Mouse (Mus musculus) layer of hippocampus, adult 9-11 months (tissue): Measurements from ENCODE around the gene Ntn5.
A peak's percentile ranks its signal among the peaks of the same experiment; 100 is the strongest.

Source experiments
- DNase-seq: peaks from one replicate; pipeline ENCODE4 v3.0.0; 2022

Ntn5 gene

DNA sequence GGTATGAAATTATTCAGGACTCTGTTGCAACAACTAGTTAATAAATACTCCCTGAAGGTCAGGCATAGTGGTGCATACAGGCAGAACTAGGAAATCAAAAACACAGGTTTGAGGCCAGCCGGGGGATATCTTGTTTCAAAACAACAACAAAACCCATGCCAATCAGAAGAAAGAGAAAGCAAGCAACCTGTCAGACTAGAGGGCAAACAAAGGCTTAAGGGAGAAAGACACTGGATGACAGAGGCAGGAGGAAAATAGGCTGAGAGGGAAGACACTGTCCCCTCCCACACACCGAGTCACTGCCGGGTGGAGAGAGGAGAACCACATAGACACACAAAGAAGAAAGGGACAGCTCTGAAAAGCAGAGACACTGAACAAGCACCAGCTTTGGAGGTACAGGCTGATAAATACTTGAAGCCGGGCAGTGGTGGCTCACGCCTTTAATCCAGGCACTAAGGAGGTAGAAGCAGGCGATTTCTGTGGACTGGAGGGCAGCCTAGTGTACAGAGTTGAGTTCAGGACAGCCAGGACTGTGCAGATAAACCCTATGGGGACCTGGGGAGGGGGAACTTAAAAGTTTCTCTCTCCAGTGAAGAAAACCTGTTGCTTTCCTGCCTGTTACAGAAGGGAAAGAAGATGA, 30.2 kb downstream of the Ntn5 start:
- DNase-seq: no peak

DNA sequence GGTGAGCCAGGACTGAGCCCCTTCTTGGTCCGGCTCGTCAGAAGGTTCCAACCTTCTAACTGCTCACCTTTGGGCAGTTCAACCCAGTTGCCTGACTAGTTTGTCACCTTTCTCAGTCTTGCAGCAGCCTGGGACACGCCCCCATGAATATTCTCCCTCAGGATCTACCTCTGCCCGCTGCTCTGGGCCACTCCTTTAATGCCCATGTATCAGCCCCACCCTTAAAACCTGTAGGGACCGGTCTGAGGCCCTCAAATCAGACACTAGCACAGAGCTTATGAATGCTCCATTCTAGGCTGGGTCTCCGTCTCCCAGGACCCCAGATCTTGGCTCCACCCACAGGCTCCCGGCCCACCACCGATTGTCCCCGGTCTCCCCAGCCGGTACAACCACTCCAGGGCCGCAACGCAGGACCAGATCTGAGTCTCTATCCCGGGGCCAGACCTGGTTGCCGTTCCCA, 30.8 kb downstream of the Ntn5 start:
- no peak for DNase-seq

DNA sequence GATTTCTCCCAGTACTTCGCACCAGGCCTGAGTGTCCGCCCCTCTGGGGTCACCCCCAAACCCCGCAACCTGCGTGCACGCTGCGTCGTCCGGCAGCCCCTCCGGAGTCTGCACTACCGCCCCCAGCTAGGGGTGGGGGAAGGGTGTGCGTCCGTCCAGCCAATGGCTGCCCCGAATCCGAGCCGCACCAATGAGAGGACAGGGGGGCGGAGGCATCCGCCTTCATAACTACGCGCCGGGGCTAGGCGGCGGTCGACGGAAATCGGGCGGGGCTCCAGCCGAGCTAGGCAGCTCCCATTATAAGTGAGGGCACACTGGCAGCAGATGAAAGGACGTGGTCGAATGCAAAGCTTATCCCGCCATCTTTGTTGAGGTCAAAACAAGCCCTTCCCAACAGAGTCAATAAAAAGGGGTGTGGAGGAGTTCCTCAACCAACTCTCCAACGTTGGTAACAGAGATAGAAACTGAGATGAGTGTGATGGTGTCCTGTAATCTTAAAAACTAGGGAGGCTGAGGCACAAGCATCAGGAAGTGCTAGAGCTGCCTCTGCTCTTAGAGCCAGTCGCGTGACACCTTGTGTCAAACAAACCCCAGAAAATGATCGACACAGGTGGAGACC, 31.4 kb downstream of the Ntn5 start, which contains the start of gene Rpl18:
TSS of gene Rpl18 (plus strand) at position 368 of the 619 bp plus-strand sequence.
- peak; percentile 99 for DNase-seq

DNA sequence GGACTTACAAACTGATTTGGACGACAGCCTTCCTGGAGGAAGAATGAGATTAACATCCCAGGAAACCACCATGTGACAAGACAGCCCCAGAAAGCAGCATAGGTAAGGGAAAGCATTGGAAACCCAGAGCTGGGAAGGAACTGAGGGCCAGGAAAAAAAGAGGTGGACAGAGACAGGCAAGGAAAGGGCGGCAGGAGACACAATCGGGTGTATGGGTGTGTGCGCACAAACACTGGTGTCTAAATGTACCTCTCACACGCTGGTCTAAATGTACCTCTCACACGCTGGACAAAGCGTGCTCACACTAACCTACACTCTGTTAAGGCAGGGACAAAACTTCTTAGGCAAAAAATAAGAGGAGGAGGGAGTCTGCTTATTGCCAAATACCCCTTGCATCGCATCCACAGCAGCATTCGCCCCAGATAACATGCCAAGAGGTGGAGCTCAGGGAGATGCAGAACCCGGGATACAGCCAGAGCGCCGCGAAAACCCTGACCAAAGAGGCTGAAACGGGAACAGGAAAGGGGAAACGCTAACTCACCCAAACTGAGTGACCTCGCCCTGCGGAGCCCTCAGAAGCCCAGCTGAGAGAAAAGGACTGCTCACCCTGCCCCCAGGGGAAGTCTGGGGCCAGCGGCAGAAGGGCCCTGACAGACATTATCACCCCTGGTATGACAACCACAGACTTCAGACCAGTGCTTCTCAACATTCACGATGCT, 32.1 kb downstream of the Ntn5 start:
- peak; percentile 63 for DNase-seq

DNA sequence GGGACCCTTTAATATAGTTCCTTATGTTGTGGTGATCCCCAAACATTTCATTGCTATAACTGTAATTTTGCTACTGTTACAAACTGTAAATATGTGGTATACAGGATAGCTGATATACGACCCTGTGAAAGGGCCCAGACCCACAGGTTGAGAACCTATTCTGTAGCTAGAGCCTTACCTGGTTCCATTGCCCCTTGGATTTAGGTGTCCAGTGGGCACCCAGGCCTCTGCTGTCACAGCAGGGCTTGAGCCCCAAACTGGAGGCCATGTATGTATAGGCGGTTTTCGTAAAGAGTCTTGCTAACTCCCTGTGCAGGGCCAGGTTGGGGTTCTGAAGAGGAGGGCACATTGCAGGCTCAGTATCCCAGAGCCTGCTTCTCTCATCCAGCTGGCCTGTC, 32.6 kb downstream of the Ntn5 start:
- no peak for DNase-seq

DNA sequence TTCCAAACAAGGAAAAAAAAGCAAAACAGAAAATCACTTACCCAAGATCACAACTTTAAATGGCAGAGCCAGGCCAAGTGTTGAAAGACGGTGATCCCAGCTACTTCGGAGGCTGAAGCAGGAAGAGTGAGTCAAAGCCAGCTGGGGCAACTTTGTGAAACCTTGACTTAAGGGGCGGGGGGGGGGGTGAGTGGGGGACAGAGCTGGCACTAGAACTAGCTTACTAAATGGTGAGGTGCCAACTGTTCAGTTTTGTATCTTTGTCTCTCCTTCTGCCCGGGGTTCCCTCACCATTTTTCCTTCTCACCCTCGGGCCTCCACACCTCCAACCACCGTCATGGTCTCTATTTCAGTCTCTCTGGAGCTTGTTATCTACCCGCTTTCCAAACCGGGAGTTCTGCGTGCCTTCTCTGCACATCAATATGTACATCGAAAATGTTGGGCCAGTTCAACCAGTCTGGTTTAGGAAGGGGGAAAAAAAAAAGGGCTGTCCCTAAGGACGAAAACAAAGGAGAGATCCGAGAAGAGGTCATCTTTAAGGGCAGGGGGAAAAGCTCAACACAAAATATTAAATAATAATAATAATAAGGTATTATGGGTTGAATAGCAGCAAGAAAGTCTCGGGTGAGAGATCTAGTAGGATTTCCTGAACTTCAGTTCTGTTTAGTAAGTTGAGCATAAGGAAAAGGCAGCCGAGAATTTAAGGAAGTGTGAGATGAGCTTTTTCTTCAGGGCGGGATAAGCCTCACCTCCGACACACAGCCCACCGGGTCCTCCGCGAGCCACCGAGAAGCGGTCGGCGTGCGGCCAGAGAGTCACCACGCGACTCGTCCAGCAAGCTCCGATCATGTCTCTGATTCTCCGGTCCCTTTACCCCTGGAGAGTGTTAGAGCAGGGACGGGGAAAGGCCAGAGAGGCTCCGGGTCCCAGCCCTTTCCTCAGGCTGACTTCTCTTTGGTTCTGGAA, 33.4 kb downstream of the Ntn5 start:
- no peak for DNase-seq

DNA sequence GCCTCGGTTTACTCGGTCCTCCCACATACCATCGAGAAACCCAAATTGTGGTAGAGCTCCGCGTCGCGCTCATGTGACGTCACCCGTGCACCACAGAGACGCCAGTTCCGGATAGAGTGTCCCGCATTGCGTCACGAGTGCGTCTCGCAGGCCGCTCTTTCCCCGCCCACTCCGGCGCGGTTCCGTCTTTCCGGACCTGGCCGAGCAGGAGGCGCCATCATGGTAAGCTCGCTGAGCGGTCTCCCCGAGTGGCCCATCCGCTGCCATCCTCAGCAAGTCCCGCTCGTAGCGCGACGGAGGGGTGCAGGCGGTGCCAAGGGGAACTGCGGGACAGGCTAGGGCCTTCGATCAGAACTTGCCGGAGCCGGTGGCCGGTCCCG, 34.1 kb downstream of the Ntn5 start, which contains the start of gene Sphk2:
TSS of gene Sphk2 (minus strand) at position 85 of the 380 bp plus-strand sequence.
- DNase-seq: peak; percentile 99

DNA sequence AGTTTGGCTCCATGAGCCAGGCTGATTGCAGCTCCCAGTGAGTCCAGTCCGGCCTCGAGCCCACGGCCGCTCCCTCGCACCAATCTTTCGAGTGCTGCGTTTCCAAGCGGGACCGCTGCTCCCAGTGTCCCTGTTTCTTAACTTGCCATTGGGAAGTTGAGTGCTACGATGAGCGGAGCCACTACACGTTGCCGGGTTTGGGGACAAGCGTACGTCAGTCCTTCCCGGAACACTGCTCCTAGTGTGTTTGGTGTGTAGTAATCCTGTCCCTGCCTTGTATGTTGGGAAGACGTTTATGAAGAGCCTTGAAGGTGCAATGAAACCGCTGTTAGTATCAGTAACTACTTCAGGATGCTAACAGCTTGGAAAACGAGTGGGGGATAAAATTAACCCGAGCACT, 34.5 kb downstream of the Ntn5 start:
- DNase-seq: no peak

DNA sequence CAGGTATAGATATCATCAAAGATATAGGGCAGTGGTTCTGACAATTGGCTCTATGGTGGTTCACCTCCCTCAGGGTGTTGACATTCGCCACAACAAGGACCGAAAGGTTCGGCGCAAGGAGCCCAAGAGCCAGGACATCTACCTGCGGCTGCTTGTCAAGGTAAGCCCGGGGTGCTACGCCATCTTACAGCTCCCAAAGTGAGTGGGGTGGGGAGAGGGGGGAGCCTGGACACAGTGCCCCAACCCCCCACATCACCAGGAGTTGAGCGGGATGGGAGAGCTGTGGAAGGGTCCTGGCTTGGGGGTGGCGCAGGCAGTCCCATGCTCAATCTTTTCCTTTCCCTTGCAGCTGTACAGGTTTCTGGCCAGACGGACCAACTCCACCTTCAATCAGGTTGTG, 35.4 kb downstream of the Ntn5 start:
- DNase-seq: no peak

DNA sequence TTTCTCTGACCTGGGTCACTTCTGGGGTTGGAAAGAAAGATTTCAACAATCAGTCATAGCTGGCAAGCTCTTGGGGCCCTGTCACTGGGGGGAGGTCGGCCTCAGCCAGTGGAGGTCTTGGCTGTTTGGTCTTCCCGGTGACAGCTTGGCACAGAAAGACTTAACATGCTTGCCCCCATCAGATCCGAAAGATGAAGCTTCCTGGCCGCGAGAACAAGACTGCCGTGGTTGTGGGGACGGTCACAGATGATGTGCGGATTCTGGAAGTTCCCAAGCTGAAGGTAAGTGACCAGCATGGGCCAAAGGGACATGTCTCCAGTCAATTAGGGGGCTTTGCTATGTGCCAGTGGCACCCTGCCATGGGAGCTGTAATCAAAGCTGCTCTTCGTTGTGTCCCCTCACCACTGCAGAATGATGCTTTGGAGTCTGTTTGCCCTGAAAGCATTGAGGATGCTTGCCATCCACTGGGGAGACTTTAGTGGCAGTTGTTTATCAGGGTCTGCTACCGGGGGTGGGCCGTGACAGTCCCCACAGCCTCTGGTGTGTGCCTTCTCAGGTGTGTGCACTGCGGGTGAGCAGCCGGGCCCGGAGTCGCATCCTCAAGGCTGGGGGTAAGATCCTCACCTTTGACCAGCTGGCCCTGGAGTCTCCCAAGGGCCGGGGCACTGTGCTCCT, 36.1 kb downstream of the Ntn5 start:
- DNase-seq: no peak

DNA sequence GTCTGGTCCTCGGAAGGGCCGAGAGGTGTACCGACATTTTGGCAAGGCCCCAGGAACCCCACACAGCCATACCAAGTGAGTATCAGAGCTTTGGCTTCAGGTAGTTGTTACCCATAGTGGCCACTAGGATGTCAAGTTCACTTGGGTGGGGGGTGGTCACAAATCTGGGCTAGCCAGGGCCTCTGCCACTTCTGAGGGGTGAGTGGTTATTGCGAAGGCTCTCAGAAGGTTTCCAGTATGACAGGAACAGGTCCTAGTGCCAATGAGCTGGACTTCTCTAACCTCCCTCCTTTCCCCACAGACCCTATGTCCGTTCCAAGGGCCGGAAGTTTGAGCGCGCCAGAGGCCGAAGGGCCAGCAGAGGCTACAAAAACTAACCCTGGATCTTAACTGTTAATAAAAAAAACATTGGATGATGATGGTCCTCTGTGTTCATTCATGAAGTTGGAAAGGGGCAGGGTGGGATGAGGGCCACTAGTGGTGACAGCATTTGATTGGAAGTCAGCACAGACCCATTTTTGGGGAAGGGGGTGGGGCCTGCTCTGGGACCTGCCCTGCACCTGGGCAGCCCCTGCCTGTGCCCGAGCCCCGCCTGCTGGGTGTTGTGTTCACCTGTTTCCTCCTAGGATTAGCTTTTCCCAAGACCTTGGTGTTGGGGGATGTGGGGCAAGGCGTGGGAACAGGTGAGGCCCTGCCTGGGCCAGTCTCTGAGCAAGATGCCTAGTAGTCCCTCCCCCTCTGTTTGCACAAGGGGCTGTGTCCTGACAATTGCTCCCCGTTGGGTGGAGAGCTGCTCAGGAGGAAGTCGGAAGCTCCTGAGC, 36.8 kb downstream of the Ntn5 start, which contains the start of gene Fam83e:
TSS of gene Fam83e (plus strand) at position 800 of the 821 bp plus-strand sequence.
- no peak for DNase-seq

DNA sequence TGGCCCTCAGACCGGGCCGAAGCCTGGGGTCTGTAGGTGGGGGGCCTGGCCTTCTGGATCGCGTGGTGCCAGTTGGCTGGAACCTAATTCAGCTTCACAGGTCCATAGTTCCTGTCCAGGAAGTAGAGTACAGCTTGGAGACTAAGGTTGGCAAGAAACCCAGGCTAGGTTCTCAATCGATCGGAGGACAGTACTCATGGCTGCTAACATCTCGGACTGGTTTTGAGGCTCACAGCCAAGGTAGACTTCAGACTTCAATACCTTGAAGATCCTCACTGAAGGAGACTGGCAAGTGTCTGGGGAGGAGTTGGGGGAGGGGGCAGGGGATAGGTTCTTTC, 37.4 kb downstream of the Ntn5 start:
- no peak for DNase-seq

DNA sequence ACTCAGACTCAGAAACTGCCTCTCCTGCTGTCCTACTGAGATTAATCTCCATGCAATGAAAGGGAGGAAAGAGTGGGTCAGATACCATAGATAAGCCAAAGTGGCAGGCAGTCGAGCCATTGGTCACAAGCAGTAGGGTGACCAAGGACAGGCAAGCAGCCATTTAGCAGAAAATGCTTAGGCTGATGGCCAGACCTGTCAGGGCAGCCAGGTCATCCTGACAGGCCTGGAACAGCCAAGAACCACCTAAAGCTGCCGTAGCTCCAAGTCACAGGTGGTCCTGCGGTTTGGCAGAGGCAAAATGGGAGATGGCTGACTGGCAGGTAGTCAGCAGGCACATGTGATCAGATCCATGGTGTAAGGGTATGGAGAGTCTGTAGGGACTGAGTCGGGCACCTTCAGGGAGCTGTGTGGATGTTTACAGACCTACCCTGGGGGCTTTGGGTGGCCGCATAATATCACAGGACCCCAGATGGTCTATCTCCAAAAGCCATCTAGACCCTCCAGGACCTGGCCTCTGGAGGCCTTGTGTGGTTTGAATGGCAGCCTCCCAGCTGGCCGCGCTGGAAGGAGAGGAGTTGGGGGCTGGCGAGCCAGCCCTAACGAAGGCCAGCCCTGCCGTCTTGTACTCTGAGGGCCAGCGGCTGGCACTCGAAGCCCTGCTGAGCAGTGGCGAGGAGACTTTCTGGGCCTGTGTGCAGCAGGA, 38.0 kb downstream of the Ntn5 start:
- DNase-seq: no peak

DNA sequence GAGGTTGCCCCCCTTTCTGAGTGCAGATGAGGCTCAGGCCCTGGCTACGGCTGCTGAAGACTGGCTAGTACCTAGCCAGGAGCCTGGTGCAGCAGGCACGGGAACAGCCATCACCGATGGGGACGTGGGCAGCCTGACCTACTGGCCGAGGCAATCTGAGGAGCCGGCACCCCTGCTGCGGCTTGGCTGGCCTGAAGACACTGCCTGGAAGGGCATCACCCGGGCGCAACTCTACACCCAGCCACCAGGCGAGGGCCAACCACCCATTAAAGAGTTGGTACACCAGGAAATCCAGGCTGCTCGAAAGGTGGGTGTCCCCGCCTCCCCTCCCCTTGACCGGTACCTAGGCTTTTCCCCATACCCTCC, 38.5 kb downstream of the Ntn5 start:
- DNase-seq: no peak

DNA sequence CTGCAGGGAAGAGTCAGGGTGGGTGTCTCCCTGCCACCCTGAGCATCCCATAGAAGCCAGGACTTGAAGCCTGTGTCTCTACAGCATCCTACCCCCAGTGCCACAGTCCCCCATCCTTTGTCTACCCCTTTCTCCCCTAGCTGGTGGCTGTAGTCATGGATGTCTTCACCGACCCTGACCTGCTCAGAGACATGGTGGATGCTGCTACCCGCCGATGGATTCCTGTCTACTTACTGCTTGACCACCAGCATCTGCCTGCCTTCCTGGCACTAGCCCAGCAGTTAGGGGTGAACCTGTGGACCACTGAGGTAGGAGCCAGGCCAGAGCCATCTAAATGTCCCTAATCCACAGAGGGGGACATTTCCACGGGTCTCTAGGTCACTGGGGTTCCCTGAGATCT, 39.5 kb downstream of the Ntn5 start:
- DNase-seq: no peak

DNA sequence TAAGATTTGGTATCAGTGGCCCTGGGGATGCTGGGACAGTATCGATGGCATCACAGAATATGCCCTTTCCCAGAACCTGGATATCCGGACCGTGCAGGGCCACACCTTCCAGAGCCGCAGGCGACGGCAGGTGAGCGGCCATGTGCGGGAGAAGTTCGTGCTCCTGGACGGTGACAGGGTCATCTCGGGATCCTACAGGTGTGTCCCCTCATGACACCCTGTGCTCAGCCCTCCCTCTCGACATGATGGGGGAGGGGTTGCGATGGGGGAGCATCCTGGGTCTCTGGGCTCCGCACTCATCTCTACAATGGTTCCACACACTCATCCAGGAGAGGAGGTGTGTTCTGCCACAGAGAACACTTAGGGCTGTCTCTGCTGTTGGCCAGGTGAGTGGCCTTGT, 40.0 kb downstream of the Ntn5 start:
- no peak for DNase-seq

DNA sequence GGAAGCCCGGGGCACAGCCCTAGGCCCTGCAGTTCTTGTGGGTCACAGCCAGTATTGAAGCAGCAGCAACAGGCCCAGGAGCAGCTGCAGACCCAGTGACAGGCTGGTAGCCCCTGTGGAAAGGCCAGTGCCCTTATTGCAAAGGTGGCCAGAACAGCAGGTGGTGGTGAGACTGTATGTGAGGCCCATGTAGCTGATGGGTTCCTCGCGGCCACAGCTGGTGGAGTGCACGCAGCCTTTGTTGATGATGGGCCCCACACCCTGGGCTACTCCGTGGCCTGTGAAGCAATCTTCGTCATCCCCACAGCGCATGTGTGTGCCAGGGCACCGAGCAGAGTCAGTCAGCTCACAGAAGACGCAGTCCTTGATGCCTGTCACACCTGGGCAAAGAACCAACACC, 41.3 kb downstream of the Ntn5 start:
- DNase-seq: no peak

DNA sequence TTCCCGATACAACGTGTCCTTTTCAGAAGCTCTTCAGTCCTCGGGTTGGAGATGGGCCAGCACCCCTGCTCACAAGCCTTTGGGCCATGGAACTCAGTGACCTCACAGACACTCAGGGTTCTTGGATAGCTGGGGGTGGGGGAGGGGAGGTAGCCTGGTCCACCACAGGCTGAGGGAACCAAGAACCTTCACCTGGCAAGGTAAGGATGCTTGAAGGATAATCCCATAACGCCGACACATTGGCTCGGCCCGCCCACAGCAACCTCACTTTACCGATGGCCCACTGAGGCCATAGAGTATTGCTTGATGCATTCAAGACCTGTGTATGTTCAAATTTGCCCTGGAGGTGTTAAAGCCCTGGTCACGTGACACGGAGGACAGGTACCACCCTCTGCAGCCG, 41.9 kb downstream of the Ntn5 start, which contains the start of gene Spaca4:
TSS of gene Spaca4 (minus strand) at position 101 of the 400 bp plus-strand sequence.
- DNase-seq: no peak

DNA sequence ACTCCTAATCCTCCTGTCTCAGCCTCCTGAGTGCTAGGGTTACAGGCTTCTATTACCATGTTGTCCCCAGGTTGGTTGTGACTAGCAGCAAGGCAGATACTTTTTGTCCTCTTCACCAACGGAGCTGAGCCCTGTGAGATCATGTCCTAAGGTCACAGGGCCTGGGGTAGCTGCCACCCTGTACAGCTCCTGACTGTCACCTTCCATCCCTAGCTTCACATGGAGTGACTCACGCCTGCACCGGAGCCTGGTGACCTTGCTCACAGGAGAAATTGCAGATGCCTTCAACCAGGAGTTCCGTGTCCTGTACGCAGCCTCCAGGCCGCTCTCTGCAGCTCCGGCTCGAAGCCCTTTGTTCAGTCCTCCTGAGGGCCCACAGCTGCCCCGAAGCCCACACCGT, 42.6 kb downstream of the Ntn5 start:
- DNase-seq: no peak

DNA sequence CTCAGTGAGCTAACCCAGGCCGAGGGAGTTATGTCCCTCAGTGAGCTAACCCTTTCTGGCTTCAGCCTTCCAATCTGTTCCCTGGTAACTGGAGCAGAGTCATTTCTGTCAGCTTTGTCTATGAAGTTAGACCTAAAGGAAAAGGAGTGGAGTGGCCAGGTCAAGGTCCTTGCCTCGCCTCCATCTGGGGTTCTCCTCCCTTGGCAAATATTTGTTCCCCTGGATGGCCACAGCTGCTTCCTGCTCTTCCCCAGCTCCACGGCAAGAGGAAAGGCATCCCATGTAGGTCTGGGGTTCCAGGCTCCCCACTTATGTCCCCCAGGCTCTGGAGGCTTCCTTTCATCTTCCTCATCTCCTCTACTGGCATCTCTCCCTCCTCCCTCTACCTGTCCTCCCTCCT, 43.8 kb downstream of the Ntn5 start:
- no peak for DNase-seq
